Mouse (Mus musculus) lung, postnatal 36 days (tissue): Measurements from ENCODE around the gene Rgl1.

ENCODE experiments used
- DNase-seq: peaks from one replicate; pipeline ENCODE4 v3.0.0; 2022; ENCODE audit warnings: mixed read lengths

The Rgl1 gene

DNA sequence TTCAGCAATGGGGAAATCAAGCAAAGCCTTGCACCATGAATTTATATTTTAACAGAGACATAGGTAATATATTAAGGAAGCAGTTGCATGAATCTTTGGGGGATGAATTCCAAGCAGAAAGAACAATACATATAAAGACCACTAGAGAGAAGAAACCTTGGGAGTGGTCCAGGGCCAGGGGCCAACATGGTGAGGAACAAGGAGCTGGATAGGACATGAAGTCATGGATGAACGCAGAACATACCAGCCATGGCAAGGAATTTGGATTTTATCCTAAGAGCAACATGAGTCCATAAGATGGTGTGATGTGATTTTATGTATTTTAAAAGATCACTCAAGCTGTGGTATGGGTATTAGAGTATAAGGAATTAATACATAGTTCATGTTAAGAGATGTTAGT is 273.9 kb downstream of the Rgl1 start:
- no peak for DNase-seq

DNA sequence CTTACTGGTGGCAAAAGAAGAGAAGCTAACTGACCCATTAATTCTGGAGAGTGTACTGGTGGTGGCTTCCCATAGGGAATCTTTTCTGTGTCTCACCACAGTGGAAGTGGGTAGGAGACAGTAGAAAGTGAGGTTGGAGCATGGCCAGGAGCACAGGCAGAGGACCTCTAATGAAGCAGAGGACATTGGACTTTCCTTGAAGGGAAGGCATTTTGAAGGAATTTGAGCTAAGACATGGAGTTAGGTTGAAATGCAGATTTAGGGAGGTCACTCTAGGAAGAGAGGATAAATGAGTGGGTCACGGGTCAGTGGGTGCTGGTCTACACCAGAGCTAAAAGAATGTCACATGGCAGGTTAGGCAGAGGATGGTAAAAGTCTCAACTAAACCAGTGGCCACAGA is 275.3 kb downstream of the Rgl1 start:
- no peak for DNase-seq

DNA sequence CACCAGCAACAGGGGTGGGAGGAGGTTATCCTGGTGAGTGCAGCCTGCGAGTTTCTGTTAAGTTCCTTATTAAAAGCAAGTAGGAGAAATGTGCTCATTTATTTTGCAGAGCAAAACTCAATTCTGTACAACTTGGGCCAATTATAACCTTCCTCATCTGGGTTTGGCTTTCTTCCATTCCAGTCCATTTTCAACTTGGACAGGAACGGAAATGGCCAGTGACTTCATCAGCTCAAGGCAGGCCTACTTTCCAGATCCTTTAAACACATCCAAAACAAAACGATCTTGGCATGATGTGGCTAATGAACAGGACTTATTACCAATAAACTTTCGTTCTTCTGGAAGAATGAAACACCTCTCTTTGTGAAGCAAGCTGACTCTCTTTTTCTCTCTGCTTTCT is 290.0 kb downstream of the Rgl1 start:
- DNase-seq, result no peak

DNA sequence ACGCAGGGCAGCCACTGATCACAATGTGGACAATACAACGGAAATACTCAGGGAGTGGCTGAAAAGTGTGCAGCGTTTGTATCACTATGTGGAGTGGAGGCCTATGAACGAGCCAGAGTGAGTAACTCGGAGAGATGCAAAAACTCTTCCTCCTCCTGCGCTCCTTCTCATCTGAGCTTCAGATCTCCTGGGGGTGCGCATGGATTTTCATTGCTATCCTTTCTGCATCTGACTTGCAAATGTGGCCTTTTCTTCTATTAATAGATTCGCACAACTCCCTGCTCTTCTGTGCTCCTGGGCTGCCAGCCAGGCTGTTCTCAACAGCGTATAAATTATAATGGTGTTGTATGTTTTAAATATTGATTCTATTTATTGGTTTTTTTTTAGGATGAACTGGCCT is 297.7 kb downstream of the Rgl1 start:
- no peak for DNase-seq
